Mouse (Mus musculus) forebrain, embryonic 12.5 days (tissue): Measurements from ENCODE around the gene Rad51ap2. TPM values are rescaled to one million over a fixed set of nuclear protein-coding genes. Genes with fewer than 3 reads are reported as not detected.

Source experiments
- ATAC-seq: fragments of 200-750 bp; cut with Nextera tagmentation; 2 replicates; pipeline ENCODE4 v1.8.0; 2017; ENCODE audit warnings: moderate TSS enrichment; ENCODE audit not compliant: low FRiP score
- H3K27ac ChIP-seq: fragments of 300-500 bp; sonication (generic); 2 replicates; pipeline ENCODE4 v1.5.1; 2016; ENCODE audit warnings: mild to moderate bottlenecking
- H3K27me3 ChIP-seq: fragments of 300-500 bp; sonication (generic); 2 replicates; pipeline ENCODE4 v1.6.1; 2016; ENCODE audit warnings: mild to moderate bottlenecking
- H3K36me3 ChIP-seq: fragments of 300-500 bp; sonication (generic); replicated peaks from 2 replicates; pipeline ENCODE4 v1.6.1; 2016; ENCODE audit warnings: mild to moderate bottlenecking
- H3K4me1 ChIP-seq: fragments of 300-500 bp; sonication (generic); 2 replicates; pipeline ENCODE4 v1.6.1; 2016
- H3K4me2 ChIP-seq: fragments of 300-500 bp; sonication (generic); 2 replicates; pipeline ENCODE4 v1.6.1; 2016; ENCODE audit warnings: mild to moderate bottlenecking, moderate library complexity
- H3K4me3 ChIP-seq: fragments of 300-500 bp; sonication (generic); replicated peaks from 2 replicates; pipeline ENCODE4 v1.5.1; 2016; ENCODE audit warnings: mild to moderate bottlenecking
- H3K9ac ChIP-seq: fragments of 300-500 bp; sonication (generic); 2 replicates; pipeline ENCODE4 v1.6.1; 2016; ENCODE audit warnings: mild to moderate bottlenecking
- H3K9me3 ChIP-seq: fragments of 300-500 bp; sonication (generic); 2 replicates; pipeline ENCODE4 v1.6.1; 2016
- WGBS: fragments of 180-500 bp; shearing (Covaris S2); methylation state at CpG from one replicate; pipeline ENCODE4 v1.1.7; 2016; 5-methylcytosine and 5-hydroxymethylcytosine counted together
- polyA plus RNA-seq: library from polyadenylated mRNA; unstranded; fragments of >200 nt; fragmentation: Nextera tagmentation; extraction: Ambion mirVana; gene quantifications from 2 replicates; pipeline ENCODE4 v1.2.1, GENCODE M21; 2016

The Rad51ap2 gene
- polyA plus RNA-seq, 1 experiment from 2014 or later, result 0.41 TPM

DNA sequence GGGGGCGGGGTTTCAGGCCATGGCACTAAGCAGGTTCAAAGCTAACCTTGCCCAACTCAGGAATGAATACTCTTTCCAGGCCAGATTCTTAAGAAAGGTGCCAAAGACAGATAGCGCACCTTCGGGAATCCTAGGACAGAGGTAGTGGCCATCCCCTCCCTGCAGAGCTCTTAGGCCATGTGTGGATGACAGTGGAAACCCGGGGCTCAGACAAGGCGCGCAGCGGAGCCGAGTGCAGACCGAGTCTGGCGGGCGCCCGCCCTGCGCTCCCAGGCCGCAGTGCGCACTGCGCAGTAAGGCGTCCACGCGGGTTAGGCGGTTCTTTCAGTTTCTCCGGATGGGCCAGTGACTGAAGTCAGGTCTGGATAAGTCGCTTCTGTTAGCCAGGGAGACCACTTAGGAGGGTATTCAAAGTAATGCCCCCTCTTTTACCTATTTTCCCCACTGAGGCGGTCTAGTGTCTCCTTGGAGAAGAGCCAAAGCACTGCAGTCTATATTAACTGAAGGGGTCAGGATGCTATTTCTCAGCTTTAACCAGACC is 17.9 kb upstream of the Rad51ap2 start:
- Histone ChIP-seq H3K4me3 (peak overlapping the region; percentile 42), H3K27ac (no peak overlapping the region), H3K4me2 (peak overlapping the region; percentile 75), H3K4me1 (peaks cover 20% of the 10 kb centered on the region), H3K9me3 (no peaks in the 10 kb centered on the region), H3K27me3 (peaks cover 32% of the 10 kb centered on the region), H3K9ac (peak overlapping the region; percentile 38; the same call in 1 of the 2 replicates), H3K36me3 (no peaks in the 10 kb centered on the region)
- ATAC-seq, result peak; percentile 17; the same call in 1 of the 2 replicates
- 23% methylated on average over 23 of the region's 23 CpGs for WGBS

DNA sequence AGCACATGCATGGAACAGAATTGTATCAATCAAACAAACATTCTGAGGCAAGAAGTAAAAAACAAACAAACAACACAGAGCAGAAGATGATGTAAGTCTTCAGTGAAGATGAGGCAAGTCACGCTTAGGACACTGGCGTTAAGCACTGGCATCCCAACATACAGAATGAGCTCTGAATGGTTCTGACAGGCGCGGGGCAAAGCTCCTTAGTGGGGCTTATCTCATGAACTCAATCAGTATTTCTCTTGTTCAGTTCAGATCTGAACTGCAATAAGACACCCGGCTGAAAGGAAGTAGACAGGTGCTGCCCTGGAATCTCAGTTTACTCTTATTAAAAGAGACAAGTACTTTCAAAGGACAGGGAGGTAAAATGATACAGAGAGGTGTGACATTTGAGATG is 1.7 kb upstream of the Rad51ap2 start:
- no peak overlapping the region for H3K4me3 ChIP-seq
- H3K4me2 ChIP-seq, result no peak overlapping the region
- no peak overlapping the region for H3K27ac ChIP-seq
- H3K9ac ChIP-seq, result no peak overlapping the region
- no peaks in the 10 kb centered on the region for H3K9me3 ChIP-seq
- no peaks in the 10 kb centered on the region for H3K4me1 ChIP-seq
- ATAC-seq, result no peak
- H3K27me3 ChIP-seq, result no peaks in the 10 kb centered on the region
- no peaks in the 10 kb centered on the region for H3K36me3 ChIP-seq
- 67% methylated on average over 5 of the region's 5 CpGs for WGBS

DNA sequence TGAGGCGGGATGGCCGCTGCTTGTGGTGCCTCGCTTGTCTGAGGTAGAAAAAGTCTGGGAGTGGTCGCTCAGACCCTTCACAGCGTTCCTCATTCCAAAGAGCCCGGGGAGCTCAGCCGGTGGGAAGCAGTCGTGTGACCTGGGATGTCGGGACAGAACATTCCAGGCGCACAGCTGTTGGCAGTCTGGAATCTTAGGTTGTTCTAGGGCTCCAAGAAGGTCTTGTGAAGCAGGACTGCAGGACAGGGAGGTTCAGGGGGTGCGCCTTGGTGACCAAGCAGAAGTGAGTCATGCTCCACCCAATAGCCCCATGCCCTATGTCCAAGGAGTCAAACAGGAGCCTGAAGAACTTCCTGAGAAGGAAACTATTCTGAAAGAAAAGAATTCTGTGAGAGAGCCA is 334 bp downstream of the Rad51ap2 start:
- Histone ChIP-seq H3K4me3 (peak overlapping the region; percentile 57), H3K27me3 (no peaks in the 10 kb centered on the region), H3K27ac (no peak overlapping the region), H3K4me1 (no peaks in the 10 kb centered on the region), H3K4me2 (peak overlapping the region; percentile 88), H3K9ac (peak overlapping the region; percentile 61), H3K9me3 (no peaks in the 10 kb centered on the region), H3K36me3 (no peaks in the 10 kb centered on the region)
- ATAC-seq, result no peak; the same call in 1 of the 2 replicates
- WGBS, result 3% methylated on average over 11 of the region's 11 CpGs

DNA sequence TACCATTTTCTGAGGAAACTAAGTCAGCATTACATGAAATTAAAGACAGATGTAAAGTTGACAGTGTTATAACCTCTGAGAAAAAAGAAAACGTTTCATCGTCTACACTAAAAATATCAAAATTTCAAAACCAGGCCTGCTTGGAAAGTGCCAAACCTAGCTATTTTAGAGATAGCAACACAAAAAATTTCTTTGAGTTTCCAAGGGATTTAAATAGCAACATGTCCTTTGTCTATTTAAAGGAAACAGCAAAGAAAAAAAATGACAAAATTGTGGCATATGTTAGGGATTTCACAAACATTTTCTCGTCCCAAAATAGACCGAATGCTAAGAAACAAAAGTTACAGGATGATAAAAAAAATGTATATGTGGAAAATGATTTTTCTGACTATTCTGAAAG is 753 bp downstream of the Rad51ap2 start:
- Histone ChIP-seq H3K9ac (no peak overlapping the region), H3K4me3 (no peak overlapping the region), H3K4me1 (no peaks in the 10 kb centered on the region), H3K27me3 (no peaks in the 10 kb centered on the region), H3K27ac (no peak overlapping the region), H3K9me3 (no peaks in the 10 kb centered on the region), H3K4me2 (peak overlapping the region; percentile 88; the same call in 1 of the 2 replicates), H3K36me3 (no peaks in the 10 kb centered on the region)
- WGBS, result 84% methylated on average over 4 of the region's 4 CpGs
- no peak for ATAC-seq

Other genes starting within 250 kb of the Rad51ap2 start
- not detected in 2 replicates for gene Msgn1, start 247.1 kb upstream of the Rad51ap2 start, polyA plus RNA-seq
- gene Gen1, start 190.3 kb upstream of the Rad51ap2 start, polyA plus RNA-seq, result 16.2 and 17.0 TPM in 2 replicates
- gene Smc6, start 190.2 kb upstream of the Rad51ap2 start, polyA plus RNA-seq, result 157 and 167 TPM in 2 replicates
- gene Vsnl1, start 19.5 kb upstream of the Rad51ap2 start, polyA plus RNA-seq, result 1.6 and 2.3 TPM in 2 replicates